ENCODE assay signal across 14 mouse cellular contexts in genomic region chr11:106965881-106966280, GRCm38 (mm10). TPM values are rescaled to one million over a fixed set of nuclear protein-coding genes. Genes with fewer than 3 reads are reported as not detected.
"Had no signal": no experiment of that assay in that cellular context is flagged by ENCODE, and none has a peak within 500 bp of the region (broad histone marks: within the 10 kb centered on the region; RNA-seq: fewer than 3 reads in every experiment).

No protein-coding gene starts in this region.

- H3K9ac ChIP-seq: kidney, embryonic 15.5 days; limb, embryonic 12.5 days; liver, embryonic 12.5 days; liver, postnatal 0 days; lung, embryonic 15.5 days; midbrain, embryonic 15.5 days; neural tube, embryonic 13.5 days had no signal

- H3K4me1 ChIP-seq: midbrain, embryonic 15.5 days; neural tube, embryonic 13.5 days had no signal

- H3K27me3 ChIP-seq: kidney, embryonic 15.5 days; limb, embryonic 12.5 days; liver, embryonic 12.5 days; lung, embryonic 15.5 days; midbrain, embryonic 15.5 days; neural tube, embryonic 13.5 days had no signal

- H3K4me2 ChIP-seq: kidney, embryonic 15.5 days; limb, embryonic 12.5 days; liver, embryonic 12.5 days; lung, embryonic 15.5 days; midbrain, embryonic 15.5 days; neural tube, embryonic 13.5 days had no signal

- H3K4me3 ChIP-seq: kidney, embryonic 15.5 days; limb, embryonic 12.5 days; liver, embryonic 12.5 days; lung, embryonic 15.5 days; midbrain, embryonic 10.5 days; midbrain, embryonic 15.5 days; neural tube, embryonic 13.5 days had no signal

- H3K9me3 ChIP-seq: kidney, embryonic 15.5 days; limb, embryonic 12.5 days; liver, embryonic 12.5 days; lung, embryonic 15.5 days; midbrain, embryonic 10.5 days; midbrain, embryonic 15.5 days; neural tube, embryonic 13.5 days had no signal

- H3K36me3 ChIP-seq: kidney, embryonic 15.5 days; limb, embryonic 12.5 days; liver, embryonic 12.5 days; lung, embryonic 15.5 days; midbrain, embryonic 10.5 days; midbrain, embryonic 15.5 days; neural tube, embryonic 13.5 days had no signal

- ATAC-seq: liver, embryonic 12.5 days; liver, postnatal 0 days; midbrain, embryonic 15.5 days had no signal

- DNase-seq: kidney, adult 11 months; kidney, postnatal 14 days; liver, postnatal 0 days; lung, postnatal 36 days; right cerebral cortex, postnatal 14 days; thymus, postnatal 36 days had no signal

- H3K27ac ChIP-seq: kidney, embryonic 15.5 days; limb, embryonic 12.5 days; liver, embryonic 12.5 days; lung, embryonic 15.5 days; midbrain, embryonic 10.5 days; midbrain, embryonic 15.5 days; neural tube, embryonic 13.5 days had no signal

RNA-seq across cellular contexts. Expression of gene 1810010H24Rik, which starts 59.6 kb away (rescaled TPM):
- total RNA-seq: monocyte, adult 5-6 weeks had no signal
